Comparison of ENCODE assay signal across 18 mouse cellular contexts in genomic region chr15:69346065-69346464, GRCm38 (mm10).
"Had no signal": no experiment of that assay in that cellular context is flagged by ENCODE, and none has a peak within 500 bp of the region (broad histone marks: within the 10 kb centered on the region; RNA-seq: fewer than 3 reads in every experiment).

No protein-coding gene starts in this region.

- H3K4me1 ChIP-seq: kidney, embryonic 15.5 days; limb, embryonic 12.5 days; limb, embryonic 15.5 days; midbrain, embryonic 13.5 days; stomach, embryonic 15.5 days had no signal

- DNase-seq: kidney, postnatal 10 days; kidney, postnatal 36 days; left cerebral cortex, postnatal 4 days; liver, postnatal 0 days; lung, embryonic 14.5 days; right cerebral cortex, postnatal 25 days; spleen, adult 18-20 months; thymus, postnatal 25 days had no signal

- H3K36me3 ChIP-seq: kidney, embryonic 15.5 days; limb, embryonic 12.5 days; limb, embryonic 15.5 days; midbrain, embryonic 10.5 days; midbrain, embryonic 13.5 days; stomach, embryonic 15.5 days had no signal

- H3K27me3 ChIP-seq: kidney, embryonic 15.5 days; limb, embryonic 12.5 days; limb, embryonic 15.5 days; stomach, embryonic 15.5 days had no signal

- H3K9ac ChIP-seq: kidney, embryonic 15.5 days; limb, embryonic 12.5 days; limb, embryonic 15.5 days; liver, embryonic 14.5 days; liver, postnatal 0 days; lung, embryonic 14.5 days; midbrain, embryonic 13.5 days; stomach, embryonic 15.5 days had no signal

- H3K27ac ChIP-seq: kidney, embryonic 15.5 days; limb, embryonic 12.5 days; limb, embryonic 15.5 days; liver, embryonic 14.5 days; macrophage; midbrain, embryonic 10.5 days; midbrain, embryonic 13.5 days; stomach, embryonic 15.5 days had no signal

- H3K9me3 ChIP-seq: kidney, embryonic 15.5 days; limb, embryonic 12.5 days; limb, embryonic 15.5 days; midbrain, embryonic 10.5 days; midbrain, embryonic 13.5 days; stomach, embryonic 15.5 days had no signal

- H3K4me2 ChIP-seq: kidney, embryonic 15.5 days; limb, embryonic 12.5 days; limb, embryonic 15.5 days; liver, embryonic 11.5 days; lung, embryonic 14.5 days; midbrain, embryonic 13.5 days; stomach, embryonic 15.5 days had no signal

- H3K4me3 ChIP-seq: kidney, embryonic 15.5 days; limb, embryonic 12.5 days; limb, embryonic 15.5 days; midbrain, embryonic 10.5 days; midbrain, embryonic 13.5 days; stomach, embryonic 15.5 days had no signal

- ATAC-seq: liver, postnatal 0 days; lung, postnatal 0 days; midbrain, embryonic 13.5 days had no signal
